Mouse (Mus musculus) brain, embryonic 14.5 days (tissue): ENCODE results near the gene Cep85l.

Experiments used
- CTCF ChIP-seq: fragments of 200-500 bp; IDR thresholded peaks from 2 replicates; pipeline ENCODE4 v1.5.1; 2012; ENCODE audit warnings: inconsistent platforms, mild to moderate bottlenecking, moderate library complexity, borderline replicate concordance; ENCODE audit not compliant: insufficient read depth, insufficient read length; ENCODE audit errors: extremely low read depth
- POLR2A ChIP-seq: fragments of 200-500 bp; IDR thresholded peaks from 2 replicates; pipeline ENCODE4 v1.6.1; 2012; ENCODE audit warnings: mild to moderate bottlenecking, inconsistent platforms, borderline replicate concordance; ENCODE audit not compliant: poor library complexity, insufficient read depth, insufficient read length, severe bottlenecking; ENCODE audit errors: extremely low read depth

GRCm38 (mm10) chr10:53353665-53354064 lies 26.1 kb downstream of the Cep85l start:
- TF ChIP-seq CTCF (no peak), POLR2A (no peak)
